In the genomic region with DNA sequence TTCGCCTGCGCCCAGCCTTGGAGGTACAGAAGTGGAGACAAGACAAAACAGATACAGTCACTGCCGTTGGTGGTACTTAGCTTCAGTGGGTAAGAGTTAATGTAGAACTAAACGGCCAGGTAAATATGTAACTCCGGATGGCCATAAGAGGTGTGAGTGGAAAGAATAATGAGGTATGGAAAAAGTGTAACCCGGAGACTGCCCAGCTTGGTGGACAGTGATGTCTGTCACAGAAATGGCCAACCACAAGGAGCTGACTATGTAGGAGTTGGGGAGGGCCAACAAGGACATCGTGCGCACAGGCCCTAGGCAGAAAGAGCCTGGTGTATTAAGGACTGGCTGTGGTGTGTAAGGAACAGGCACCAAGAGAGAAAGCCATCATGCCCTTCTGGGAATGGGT, we compare ENCODE assay signal across 16 mouse cellular contexts. TPM values are rescaled to one million over a fixed set of nuclear protein-coding genes. Genes with fewer than 3 reads are reported as not detected.
A peak's percentile ranks its signal among the peaks of the same experiment; 100 is the strongest.
DNase-seq lines count a peak whose midpoint lies in the region; ATAC-seq and TF ChIP-seq lines count a peak whose summit lies in the region.
"Had no signal": no experiment of that assay in that cellular context is flagged by ENCODE, and none has a peak within 500 bp of the region (broad histone marks: within the 10 kb centered on the region; RNA-seq: fewer than 3 reads in every experiment).

No protein-coding gene starts in this region.

- peak overlapping the region; percentile 20 for H3K27ac ChIP-seq in liver, adult 2 months (replicated peaks; ENCODE audit: insufficient read depth, low read depth, low read length)
- H3K27ac ChIP-seq in intestine, embryonic 14.5 days (ENCODE audit: low read depth), result peak overlapping the region; percentile 62
- peak overlapping the region; percentile 85 for H3K27ac ChIP-seq in kidney, embryonic 16.5 days (ENCODE audit: low read length)
- no peak overlapping the region for H3K27ac ChIP-seq in forebrain, embryonic 12.5 days
- H3K27ac ChIP-seq: embryonic facial prominence, embryonic 10.5 days; limb, embryonic 10.5 days had no signal

- no peaks in the 10 kb centered on the region for H3K79me2 ChIP-seq in liver, adult 2 months (ENCODE audit: control insufficient read depth, insufficient read depth, low read length)
- no peaks in the 10 kb centered on the region for H3K79me2 ChIP-seq in myocyte (ENCODE audit: control insufficient read depth, insufficient read depth)

- no peak overlapping the region for H3ac ChIP-seq in myocyte (ENCODE audit: control insufficient read depth, insufficient read length)

- no peaks in the 10 kb centered on the region for H3K36me3 ChIP-seq in liver, adult 2 months (ENCODE audit: control insufficient read depth, insufficient read depth, low read length)
- no peaks in the 10 kb centered on the region for H3K36me3 ChIP-seq in intestine, embryonic 14.5 days (ENCODE audit: control insufficient read depth, insufficient read depth, low read length)
- no peaks in the 10 kb centered on the region for H3K36me3 ChIP-seq in kidney, embryonic 16.5 days (ENCODE audit: insufficient read depth, low read length)
- no peaks in the 10 kb centered on the region for H3K36me3 ChIP-seq in myocyte (ENCODE audit: control insufficient read depth, insufficient read depth)
- peaks cover 4% of the 10 kb centered on the region for H3K36me3 ChIP-seq in forebrain, embryonic 12.5 days (replicated peaks)
- H3K36me3 ChIP-seq: embryonic facial prominence, embryonic 10.5 days; G1E; limb, embryonic 10.5 days had no signal

- H3K4me2 ChIP-seq in intestine, embryonic 14.5 days (ENCODE audit: low read length), result peak overlapping the region; percentile 21; the same call in 1 of the 2 replicates
- peak overlapping the region; percentile 46 for H3K4me2 ChIP-seq in kidney, embryonic 16.5 days (replicated peaks; ENCODE audit: low read depth, low read length)
- peak overlapping the region; percentile 77 for H3K4me2 ChIP-seq in myocyte (ENCODE audit: low read depth)
- no peak overlapping the region for H3K4me2 ChIP-seq in forebrain, embryonic 12.5 days

- peak; percentile 34; the same call in 1 of the 2 replicates for ATAC-seq in intestine, embryonic 14.5 days (replicated peaks; ENCODE audit: low FRiP score, low TSS enrichment, low read depth)
- ATAC-seq in kidney, embryonic 16.5 days (ENCODE audit: low FRiP score, low TSS enrichment), result peak; percentile 90
- no peak for ATAC-seq in forebrain, embryonic 12.5 days (ENCODE audit: low FRiP score)
- no peak for ATAC-seq in CD4-positive, CD25-positive, alpha-beta regulatory T cell, adult 4 months
- ATAC-seq: activated CD4-positive, CD25-positive, alpha-beta regulatory T cell, adult 4 months; hindbrain, embryonic 16.5 days; midbrain, embryonic 16.5 days had no signal

- DNase-seq in liver, adult 2 months (ENCODE audit: extremely low read depth, low read depth, low spot score), result no peak
- DNase-seq in liver, result no peak
- DNase-seq in intestine, embryonic 14.5 days (ENCODE audit: low spot score), result no peak
- no peak for DNase-seq in adrenal gland, postnatal 4 days (ENCODE audit: low spot score in 2 of 2)
- DNase-seq: cerebellum, adult 9-11 months; layer of hippocampus, adult 9-11 months had no signal

- no peak overlapping the region for H3K4me3 ChIP-seq in liver, adult 2 months (ENCODE audit: insufficient read depth, low read depth, low read length)
- no peak overlapping the region for H3K4me3 ChIP-seq in intestine, embryonic 14.5 days (ENCODE audit: low read depth, low read length)
- peak overlapping the region; percentile 28 for H3K4me3 ChIP-seq in kidney, embryonic 16.5 days (ENCODE audit: low read length)
- H3K4me3 ChIP-seq in myocyte, result no peak overlapping the region
- no peak overlapping the region for H3K4me3 ChIP-seq in forebrain, embryonic 12.5 days (replicated peaks)
- H3K4me3 ChIP-seq: embryonic facial prominence, embryonic 10.5 days; limb, embryonic 10.5 days had no signal

- no peaks in the 10 kb centered on the region for H3K27me3 ChIP-seq in liver, adult 2 months (ENCODE audit: control insufficient read depth, insufficient read depth, low read length)
- H3K27me3 ChIP-seq in intestine, embryonic 14.5 days (replicated peaks; ENCODE audit: control insufficient read depth, insufficient read depth, low read length), result no peaks in the 10 kb centered on the region
- H3K27me3 ChIP-seq in kidney, embryonic 16.5 days (ENCODE audit: insufficient read depth, low read length), result no peaks in the 10 kb centered on the region
- no peaks in the 10 kb centered on the region for H3K27me3 ChIP-seq in myocyte (ENCODE audit: control insufficient read depth, insufficient read depth, insufficient read length)
- peaks cover 33% of the 10 kb centered on the region for H3K27me3 ChIP-seq in forebrain, embryonic 12.5 days

- no peaks in the 10 kb centered on the region for H3K9me3 ChIP-seq in intestine, embryonic 14.5 days (ENCODE audit: control insufficient read depth, low read length)
- H3K9me3 ChIP-seq in kidney, embryonic 16.5 days (ENCODE audit: low read length), result no peaks in the 10 kb centered on the region
- no peaks in the 10 kb centered on the region for H3K9me3 ChIP-seq in forebrain, embryonic 12.5 days
- H3K9me3 ChIP-seq: embryonic facial prominence, embryonic 10.5 days; G1E; limb, embryonic 10.5 days had no signal

- H3K9ac ChIP-seq in liver, adult 2 months (ENCODE audit: low read depth, low read length), result no peak overlapping the region
- H3K9ac ChIP-seq in intestine, embryonic 14.5 days (ENCODE audit: low read length), result no peak overlapping the region
- peak overlapping the region; percentile 46; the same call in 1 of the 2 replicates for H3K9ac ChIP-seq in kidney, embryonic 16.5 days (replicated peaks; ENCODE audit: low read length)
- no peak overlapping the region for H3K9ac ChIP-seq in forebrain, embryonic 12.5 days

- WGBS in liver, adult 2 months, result 52% methylated on average over 8 of the region's 8 CpGs
- WGBS in intestine, embryonic 14.5 days, result 65% methylated on average over 8 of the region's 8 CpGs
- 65% methylated on average over 8 of the region's 8 CpGs for WGBS in kidney, embryonic 16.5 days
- 90% methylated on average over 8 of the region's 8 CpGs for WGBS in forebrain, embryonic 12.5 days

- no peak for TF ChIP-seq POLR2A in liver, adult 2 months (IDR thresholded peaks at IDR 0.05; ENCODE audit: extremely low read depth, insufficient read depth, low read length)
- TF ChIP-seq POLR2A in myocyte (IDR thresholded peaks at IDR 0.05; ENCODE audit: insufficient read length, low read depth), result no peak

- peaks cover 7% of the 10 kb centered on the region for H3K4me1 ChIP-seq in liver, adult 2 months (ENCODE audit: control insufficient read depth, insufficient read depth, low read length)
- H3K4me1 ChIP-seq in intestine, embryonic 14.5 days (replicated peaks; ENCODE audit: control insufficient read depth, insufficient read depth, low read length), result peaks cover 11% of the 10 kb centered on the region; the same call in 1 of the 2 replicates
- H3K4me1 ChIP-seq in kidney, embryonic 16.5 days (ENCODE audit: insufficient read depth, low read length), result peaks cover 19% of the 10 kb centered on the region
- peaks cover 14% of the 10 kb centered on the region for H3K4me1 ChIP-seq in forebrain, embryonic 12.5 days

- TF ChIP-seq CTCF in liver, adult 2 months (IDR thresholded peaks at IDR 0.05; ENCODE audit: low read depth, low read length), result no peak

TF ChIP-seq in myocyte, 11 proteins besides CTCF, POLR2A, EP300 and RAD21:
- TF ChIP-seq TCF3 (IDR thresholded peaks at IDR 0.05; ENCODE audit: insufficient read length, low read depth) (no peak), CEBPB (IDR thresholded peaks at IDR 0.05; ENCODE audit: insufficient read depth, poor library complexity, severe bottlenecking) (no peak), POLR2AphosphoS2 (IDR thresholded peaks at IDR 0.05; ENCODE audit: insufficient read length, low read depth) (no peak), E2F4 (IDR thresholded peaks at IDR 0.05; ENCODE audit: insufficient read depth) (no peak), SRF (IDR thresholded peaks at IDR 0.05; ENCODE audit: control insufficient read depth, insufficient read length, low read depth) (no peak), MYOD1 (IDR thresholded peaks at IDR 0.05; ENCODE audit: control insufficient read depth in 1 of 3, insufficient read length in 2 of 3, low read depth in 2 of 3) (no peak), REST (IDR thresholded peaks at IDR 0.05; ENCODE audit: insufficient read depth, insufficient read length) (no peak), USF1 (IDR thresholded peaks at IDR 0.05; ENCODE audit: low read depth) (no peak), MAX (IDR thresholded peaks at IDR 0.05; ENCODE audit: low read depth) (no peak)

RNA-seq across cellular contexts. Expression of a gene that starts 30.6 kb away (rescaled TPM):
- 7.1 and 8.7 TPM in 2 replicates for total RNA-seq in liver, adult 2 months (2014; rRNA removed)
- polyA plus RNA-seq in liver, adult 2 months (2012; rRNA removed), result 4.1 and 5.1 TPM in 2 replicates
- 21.2 and 23.3 TPM in 2 replicates for polyA plus RNA-seq in intestine, embryonic 14.5 days (2014; fragmentation: Nextera tagmentation; extraction: Ambion mirVana)
- 26.0 and 27.4 TPM in 2 replicates for polyA plus RNA-seq in kidney, embryonic 16.5 days (2015; fragmentation: Nextera tagmentation; extraction: Ambion mirVana)
- 8.7 TPM for polyA plus RNA-seq in myocyte (2012; fragmentation: generic; extraction: Trizol)
- total RNA-seq in adrenal gland, postnatal 4 days (2021), result 10 to 100 TPM; 34.0 to 38.1 TPM
- polyA plus RNA-seq in forebrain, embryonic 12.5 days (2016; fragmentation: Nextera tagmentation; extraction: Ambion mirVana), result 31.0 and 37.0 TPM in 2 replicates
- polyA plus RNA-seq in CD4-positive, CD25-positive, alpha-beta regulatory T cell, adult 4 months (2017; shearing (Covaris generic)), result 1 to 10 TPM; 6.3 to 7.2 TPM

Comparison
In these comparisons a context has a peak if more than half of its experiments do, and no peak if none do; other contexts are left out.
1. ATAC-seq: peak in intestine, embryonic 14.5 days (single experiment) and kidney, embryonic 16.5 days (single experiment); none in forebrain, embryonic 12.5 days (single experiment) and CD4-positive, CD25-positive, alpha-beta regulatory T cell, adult 4 months (single experiment).